Mouse (Mus musculus) hindbrain, embryonic 15.5 days (tissue): ENCODE measurements around the gene Ppp1r2. TPM values are rescaled to one million over a fixed set of nuclear protein-coding genes. Genes with fewer than 3 reads are reported as not detected.

Experiments used
- ATAC-seq: fragments of 200-750 bp; cut with Nextera tagmentation; 2 replicates; pipeline ENCODE4 v1.8.0; 2017; ENCODE audit warnings: low read depth, moderate number of reproducible peaks, moderate TSS enrichment; ENCODE audit not compliant: low FRiP score
- H3K27ac ChIP-seq: fragments of 300-500 bp; sonication (generic); replicated peaks from 2 replicates; pipeline ENCODE4 v1.5.1; 2015; ENCODE audit warnings: mild to moderate bottlenecking, inconsistent platforms
- H3K27me3 ChIP-seq: fragments of 300-500 bp; sonication (generic); 2 replicates; pipeline ENCODE4 v1.6.1; 2015; ENCODE audit warnings: control low read depth, inconsistent platforms
- H3K36me3 ChIP-seq: fragments of 300-500 bp; sonication (generic); 2 replicates; pipeline ENCODE4 v1.6.1; 2015; ENCODE audit warnings: control low read depth, inconsistent platforms
- H3K4me1 ChIP-seq: fragments of 300-500 bp; sonication (generic); replicated peaks from 2 replicates; pipeline ENCODE4 v1.6.1; 2015; ENCODE audit warnings: control low read depth, inconsistent platforms
- H3K4me2 ChIP-seq: fragments of 300-500 bp; sonication (generic); 2 replicates; pipeline ENCODE4 v1.6.1; 2015; ENCODE audit warnings: moderate library complexity, mild to moderate bottlenecking, inconsistent platforms
- H3K4me3 ChIP-seq: fragments of 300-500 bp; sonication (generic); 2 replicates; pipeline ENCODE4 v1.5.1; 2015; ENCODE audit warnings: mild to moderate bottlenecking, inconsistent platforms
- H3K9ac ChIP-seq: fragments of 300-500 bp; sonication (generic); 2 replicates; pipeline ENCODE4 v1.6.1; 2015; ENCODE audit warnings: inconsistent platforms
- H3K9me3 ChIP-seq: fragments of 300-500 bp; sonication (generic); 2 replicates; pipeline ENCODE4 v1.6.1; 2016; ENCODE audit warnings: control low read depth, inconsistent platforms
- WGBS: fragments of 180-500 bp; shearing (Covaris S2); methylation state at CpG from one replicate; pipeline ENCODE4 v1.1.7; 2015; 5-methylcytosine and 5-hydroxymethylcytosine counted together
- polyA plus RNA-seq: library from polyadenylated mRNA; unstranded; fragments of >200 nt; fragmentation: Nextera tagmentation; extraction: Ambion mirVana; gene quantifications from 2 replicates; pipeline ENCODE4 v1.2.1, GENCODE M21; 2015

Gene Ppp1r2
- polyA plus RNA-seq, 1 experiment from 2014 or later = 94.0 TPM

DNA sequence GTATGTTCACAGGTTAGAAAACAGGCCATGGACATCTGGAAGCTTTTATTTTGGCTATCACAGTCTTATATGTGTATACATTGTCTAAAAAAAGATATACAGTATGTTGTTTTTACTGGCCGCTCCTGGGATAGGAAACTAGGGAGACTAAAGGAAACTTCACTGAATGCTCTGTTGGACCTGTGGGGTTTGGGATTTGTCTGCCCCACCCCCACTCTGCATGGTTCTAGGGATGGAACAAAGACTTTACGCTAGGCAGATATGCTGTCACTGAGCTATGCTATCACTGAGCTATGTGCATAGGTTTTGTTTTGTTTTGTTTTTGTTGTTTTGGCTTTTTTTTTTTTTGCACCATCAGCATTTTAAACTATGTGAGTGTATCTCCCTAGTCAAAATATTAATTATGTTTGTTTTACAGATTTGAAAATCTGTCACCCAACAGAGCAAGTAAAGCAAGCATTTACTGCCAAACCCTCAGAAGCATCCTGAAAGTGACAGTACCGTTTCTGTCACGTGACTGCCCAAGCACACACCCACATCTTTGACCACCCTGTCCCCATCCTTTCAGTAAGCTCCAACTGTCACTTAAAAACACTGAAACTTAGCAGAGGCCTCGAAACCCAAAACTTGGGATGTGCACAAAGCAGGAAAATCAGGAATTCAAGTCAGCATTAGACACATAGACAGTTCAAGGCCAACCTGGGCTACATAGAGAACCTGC, 30.3 kb upstream of the Ppp1r2 start:
- ATAC-seq = no peak
- Histone ChIP-seq H3K9me3 (no peaks in the 10 kb centered on the region), H3K9ac (no peak overlapping the region), H3K36me3 (no peaks in the 10 kb centered on the region), H3K4me1 (peaks cover 10% of the 10 kb centered on the region), H3K4me2 (no peak overlapping the region), H3K27me3 (no peaks in the 10 kb centered on the region), H3K4me3 (no peak overlapping the region), H3K27ac (no peak overlapping the region)
- WGBS = 74% methylated on average over 5 of the region's 5 CpGs

GRCm38 (mm10) chr16:31303276-31303675, 28.2 kb upstream of the Ppp1r2 start:
- Histone ChIP-seq H3K4me3 (no peak overlapping the region), H3K4me1 (peaks cover 26% of the 10 kb centered on the region), H3K27me3 (no peaks in the 10 kb centered on the region), H3K9me3 (no peaks in the 10 kb centered on the region), H3K27ac (0 out of 2 replicates have a peak overlapping the region, but pooled peaks have one; percentile 4), H3K9ac (no peak overlapping the region), H3K4me2 (no peak overlapping the region), H3K36me3 (no peaks in the 10 kb centered on the region)
- 64% methylated on average over 10 of the region's 10 CpGs for WGBS
- ATAC-seq = no peak

DNA sequence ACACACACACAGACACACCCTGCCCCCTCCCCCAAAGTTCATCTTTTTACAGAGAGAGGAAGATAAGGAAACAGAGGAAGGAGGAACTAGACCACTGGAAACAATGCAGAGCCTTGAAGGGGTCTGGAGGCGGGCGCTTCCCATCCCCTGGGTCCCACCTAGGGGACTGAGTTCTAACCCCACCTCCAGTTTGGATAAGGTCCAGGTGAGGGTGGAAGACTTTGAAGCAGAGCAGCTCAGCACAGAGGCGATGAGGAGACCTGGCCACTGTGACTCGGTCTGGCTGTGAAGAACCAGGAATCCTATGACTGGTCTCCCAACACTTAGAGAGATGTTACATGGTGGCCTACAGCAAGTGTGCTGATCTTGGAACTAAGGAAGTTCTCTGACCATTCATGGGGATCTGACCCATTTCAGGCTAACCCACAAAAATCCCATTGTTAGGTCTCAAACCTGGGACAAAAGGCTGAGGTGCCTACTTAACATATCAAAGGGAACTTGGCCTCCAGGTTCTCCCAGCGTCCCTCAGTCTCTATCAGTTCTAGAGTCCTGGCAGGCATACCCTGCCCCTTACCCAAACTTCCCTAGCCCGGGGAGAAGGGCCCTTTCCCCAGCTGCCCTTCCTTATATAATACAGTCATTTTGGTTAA, 25.9 kb upstream of the Ppp1r2 start:
- no peaks in the 10 kb centered on the region for H3K36me3 ChIP-seq
- no peak for ATAC-seq
- H3K9ac ChIP-seq = no peak overlapping the region
- H3K4me3 ChIP-seq = no peak overlapping the region
- no peaks in the 10 kb centered on the region for H3K27me3 ChIP-seq
- H3K4me1 ChIP-seq = peaks cover 26% of the 10 kb centered on the region
- no peaks in the 10 kb centered on the region for H3K9me3 ChIP-seq
- no peak overlapping the region for H3K4me2 ChIP-seq
- whole genome bisulfite sequencing = 74% methylated on average over 6 of the region's 6 CpGs
- no peak overlapping the region; the same call in 1 of the 2 replicates for H3K27ac ChIP-seq

DNA sequence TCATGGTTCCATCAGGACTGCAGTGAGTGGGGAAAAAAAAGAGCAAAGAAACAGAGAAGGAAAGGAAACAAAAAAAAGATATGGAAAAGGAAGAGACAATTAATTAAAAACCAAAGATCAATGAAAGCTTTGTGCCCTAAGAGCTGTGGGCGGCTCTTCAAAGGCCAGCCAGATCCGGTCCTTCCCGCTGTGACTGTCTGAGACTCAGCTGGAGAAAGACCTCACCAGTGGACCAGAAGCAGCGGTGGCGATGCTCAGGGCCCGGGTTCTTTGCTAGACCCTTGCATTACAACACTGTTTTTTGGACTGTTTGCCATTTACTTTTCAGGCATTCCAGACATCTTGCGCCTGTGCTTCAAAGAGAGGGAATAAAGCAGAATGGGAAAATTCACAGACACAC, 25.4 kb upstream of the Ppp1r2 start:
- H3K9ac ChIP-seq = no peak overlapping the region
- WGBS = 34% methylated on average over 7 of the region's 7 CpGs
- H3K27ac ChIP-seq = no peak overlapping the region; the same call in 1 of the 2 replicates
- H3K36me3 ChIP-seq = no peaks in the 10 kb centered on the region
- H3K4me1 ChIP-seq = peaks cover 26% of the 10 kb centered on the region
- no peak for ATAC-seq
- no peak overlapping the region for H3K4me2 ChIP-seq
- H3K9me3 ChIP-seq = no peaks in the 10 kb centered on the region
- H3K27me3 ChIP-seq = no peaks in the 10 kb centered on the region
- no peak overlapping the region for H3K4me3 ChIP-seq

GRCm38 (mm10) chr16:31299960-31300353, 24.9 kb upstream of the Ppp1r2 start:
- Histone ChIP-seq H3K4me3 (no peak overlapping the region), H3K9ac (no peak overlapping the region), H3K4me1 (peaks cover 26% of the 10 kb centered on the region), H3K9me3 (no peaks in the 10 kb centered on the region), H3K4me2 (no peak overlapping the region), H3K27me3 (no peaks in the 10 kb centered on the region), H3K27ac (no peak overlapping the region), H3K36me3 (no peaks in the 10 kb centered on the region)
- WGBS = 23% methylated on average over 3 of the region's 3 CpGs
- no peak for ATAC-seq

- Histone ChIP-seq H3K4me3 (no peak overlapping the region), H3K36me3 (no peaks in the 10 kb centered on the region), H3K4me2 (no peak overlapping the region), H3K4me1 (peaks cover 26% of the 10 kb centered on the region), H3K9me3 (no peaks in the 10 kb centered on the region), H3K27me3 (no peaks in the 10 kb centered on the region), H3K9ac (no peak overlapping the region), H3K27ac (no peak overlapping the region)
- peak; percentile 62; the same call in 1 of the 2 replicates for ATAC-seq
- 29% methylated on average over 11 of the region's 11 CpGs for WGBS
Observed at GRCm38 (mm10) chr16:31299164-31299959, 24.3 kb upstream of the Ppp1r2 start.

- H3K9me3 ChIP-seq = no peaks in the 10 kb centered on the region
- peaks cover 23% of the 10 kb centered on the region for H3K4me1 ChIP-seq
- no peak overlapping the region for H3K9ac ChIP-seq
- 93% methylated on average over 7 of the region's 7 CpGs for WGBS
- H3K27me3 ChIP-seq = no peaks in the 10 kb centered on the region
- no peaks in the 10 kb centered on the region for H3K36me3 ChIP-seq
- no peak overlapping the region for H3K27ac ChIP-seq
- ATAC-seq = no peak
- no peak overlapping the region for H3K4me3 ChIP-seq
- H3K4me2 ChIP-seq = no peak overlapping the region
Observed at GRCm38 (mm10) chr16:31297113-31297512, 22.0 kb upstream of the Ppp1r2 start.

DNA sequence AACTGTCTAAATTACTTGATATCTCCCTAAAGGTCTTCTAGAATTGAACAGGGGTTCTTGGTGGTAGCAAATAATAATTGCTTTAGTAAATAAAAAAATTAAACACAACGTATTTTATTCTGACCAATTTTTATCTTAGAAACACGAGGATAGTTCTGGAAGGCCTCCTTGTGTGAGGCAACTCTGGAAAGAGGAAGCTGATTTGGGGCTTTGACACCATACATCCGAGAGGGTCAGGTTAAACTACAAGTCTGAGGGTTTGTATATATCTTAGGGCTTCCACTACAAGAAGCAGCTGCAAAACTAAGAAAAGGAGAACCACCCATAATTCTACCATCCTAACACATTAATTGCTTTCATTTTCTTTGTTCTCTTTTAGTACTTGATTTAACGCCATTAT, 18.7 kb upstream of the Ppp1r2 start:
- H3K4me1 ChIP-seq = peaks cover 4% of the 10 kb centered on the region; the same call in 1 of the 2 replicates
- 74% methylated on average over 4 of the region's 4 CpGs for WGBS
- ATAC-seq = no peak

GRCm38 (mm10) chr16:31290751-31291365, 15.8 kb upstream of the Ppp1r2 start:
- no peak for ATAC-seq
- Histone ChIP-seq H3K4me1 (0 out of 2 replicates have a peak, but pooled peaks cover 4% of the 10 kb centered on the region), H3K9ac (no peak overlapping the region), H3K27me3 (no peaks in the 10 kb centered on the region), H3K9me3 (no peaks in the 10 kb centered on the region), H3K36me3 (no peaks in the 10 kb centered on the region), H3K4me3 (no peak overlapping the region), H3K4me2 (no peak overlapping the region), H3K27ac (0 out of 2 replicates have a peak overlapping the region, but pooled peaks have one; percentile 2)
- 85% methylated on average over 7 of the region's 7 CpGs for WGBS

More for the DNA sequence above, 18.7 kb upstream of the Ppp1r2 start:
- Histone ChIP-seq H3K36me3 (no peaks in the 10 kb centered on the region), H3K27ac (no peak overlapping the region), H3K4me3 (no peak overlapping the region), H3K4me2 (no peak overlapping the region), H3K9ac (no peak overlapping the region), H3K9me3 (no peaks in the 10 kb centered on the region), H3K27me3 (no peaks in the 10 kb centered on the region)

- Histone ChIP-seq H3K9me3 (no peaks in the 10 kb centered on the region), H3K4me2 (no peak overlapping the region), H3K9ac (no peak overlapping the region), H3K4me3 (no peak overlapping the region), H3K27me3 (no peaks in the 10 kb centered on the region), H3K36me3 (no peaks in the 10 kb centered on the region), H3K4me1 (0 out of 2 replicates have a peak, but pooled peaks cover 4% of the 10 kb centered on the region), H3K27ac (0 out of 2 replicates have a peak overlapping the region, but pooled peaks have one; percentile 2)
- ATAC-seq = no peak
- 67% methylated on average over 10 of the region's 10 CpGs for WGBS
Observed at GRCm38 (mm10) chr16:31290281-31290680, 15.2 kb upstream of the Ppp1r2 start.

- Histone ChIP-seq H3K9ac (no peak overlapping the region), H3K4me3 (no peak overlapping the region), H3K27me3 (no peaks in the 10 kb centered on the region), H3K9me3 (no peaks in the 10 kb centered on the region), H3K4me1 (0 out of 2 replicates have a peak, but pooled peaks cover 4% of the 10 kb centered on the region), H3K36me3 (no peaks in the 10 kb centered on the region), H3K27ac (no peak overlapping the region), H3K4me2 (no peak overlapping the region)
- WGBS = 85% methylated on average over 3 of the region's 3 CpGs
- no peak for ATAC-seq
Observed at GRCm38 (mm10) chr16:31287712-31288111, 12.6 kb upstream of the Ppp1r2 start.
